Mouse (Mus musculus) spleen, adult 2 months (tissue): ENCODE measurements around the gene Ift46. TPM values are rescaled to one million over a fixed set of nuclear protein-coding genes. Genes with fewer than 3 reads are reported as not detected.

Source experiments
- DNase-seq, 2 experiments: peaks; one replicate each; pipeline versions ENCODE4 v3.0.0 to v3.0.0-alpha.2; 2012 to 2021; ENCODE audit warnings: low spot score in 2 of 2, low read depth in 1 of 2
- H3K27ac ChIP-seq: fragments of 200-500 bp; 2 replicates; pipeline ENCODE4 v1.5.1; 2012; ENCODE audit warnings: low read length, inconsistent platforms; ENCODE audit not compliant: insufficient read depth
- H3K27me3 ChIP-seq: fragments of 200-500 bp; 2 replicates; pipeline ENCODE4 v1.6.1; 2012; ENCODE audit warnings: mild to moderate bottlenecking, moderate library complexity, low read length, inconsistent platforms; ENCODE audit not compliant: control insufficient read depth, insufficient read depth
- H3K36me3 ChIP-seq: fragments of 200-500 bp; 2 replicates; pipeline ENCODE4 v1.6.1; 2012; ENCODE audit warnings: mild to moderate bottlenecking, low read length, inconsistent platforms; ENCODE audit not compliant: control insufficient read depth, insufficient read depth
- H3K4me1 ChIP-seq: fragments of 200-500 bp; 2 replicates; pipeline ENCODE4 v1.6.1; 2011; ENCODE audit warnings: inconsistent platforms; ENCODE audit not compliant: control insufficient read depth, insufficient read depth, insufficient read length
- H3K4me3 ChIP-seq: fragments of 200-500 bp; 2 replicates; pipeline ENCODE4 v1.5.1; 2011; ENCODE audit warnings: mild to moderate bottlenecking, inconsistent platforms; ENCODE audit not compliant: insufficient read depth, insufficient read length; ENCODE audit errors: extremely low read depth
- CTCF ChIP-seq: fragments of 200-500 bp; IDR thresholded peaks from 2 replicates; pipeline ENCODE4 v1.5.1; 2011; ENCODE audit warnings: mild to moderate bottlenecking, inconsistent platforms; ENCODE audit not compliant: insufficient read depth, insufficient read length, insufficient replicate concordance; ENCODE audit errors: extremely low read depth
- POLR2A ChIP-seq: fragments of 200-500 bp; IDR thresholded peaks from 2 replicates; pipeline ENCODE4 v1.6.1; 2011; ENCODE audit warnings: low read depth, low read length, inconsistent platforms
- WGBS: fragments of 180-500 bp; shearing (Covaris S2); methylation state at CpG from one replicate; pipeline ENCODE4 v1.1.7; 2018; 5-methylcytosine and 5-hydroxymethylcytosine counted together
- polyA plus RNA-seq: library from polyadenylated mRNA; depleted of rRNA; stranded (reverse); fragments of >200 nt; gene quantifications from 2 replicates; pipeline ENCODE4 v1.2.3, GENCODE M21; 2012

Gene Ift46
- polyA plus RNA-seq, 1 experiment = 22.1 TPM

DNA sequence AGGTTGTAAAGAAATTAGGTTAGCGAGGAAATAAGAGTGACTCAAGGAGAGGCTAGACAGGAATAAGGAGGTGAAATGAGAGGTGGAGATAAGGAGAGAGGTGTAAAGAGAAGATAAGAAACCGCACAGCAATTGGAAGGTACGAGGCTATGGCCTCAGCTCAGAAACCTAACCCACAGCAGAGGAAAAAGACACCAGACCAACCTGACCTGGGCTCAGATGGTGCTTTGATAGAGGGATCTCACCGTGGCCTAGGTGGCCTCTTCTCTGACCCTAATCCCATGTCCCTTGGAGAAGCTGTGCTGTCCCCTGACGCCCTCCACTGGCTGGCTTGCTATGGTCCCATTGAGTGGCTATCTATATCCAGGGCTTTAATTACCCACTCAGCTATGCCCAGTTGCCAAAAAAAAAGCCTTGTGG lies 35.6 kb upstream of the Ift46 start:
- DNase-seq = no peak
- Histone ChIP-seq H3K27me3 (peaks cover 14% of the 10 kb centered on the region), H3K4me3 (no peak overlapping the region), H3K27ac (no peak overlapping the region), H3K36me3 (no peaks in the 10 kb centered on the region), H3K4me1 (peaks cover 7% of the 10 kb centered on the region)
- WGBS = 72% methylated on average over 5 of the region's 5 CpGs
- no peak for TF ChIP-seq POLR2A
- no peak for TF ChIP-seq CTCF

- H3K4me1 ChIP-seq = peaks cover 7% of the 10 kb centered on the region
- H3K4me3 ChIP-seq = no peak overlapping the region
- H3K36me3 ChIP-seq = no peaks in the 10 kb centered on the region
- peaks cover 14% of the 10 kb centered on the region for H3K27me3 ChIP-seq
- WGBS = 60% methylated on average over 12 of the region's 12 CpGs
- peak overlapping the region; percentile 44 for H3K27ac ChIP-seq
- TF ChIP-seq POLR2A (no peak), CTCF (no peak)
- DNase-seq = no peak
These were observed 34.7 kb upstream of the Ift46 start for GRCm38 (mm10) chr9:44732921-44733530.

DNA sequence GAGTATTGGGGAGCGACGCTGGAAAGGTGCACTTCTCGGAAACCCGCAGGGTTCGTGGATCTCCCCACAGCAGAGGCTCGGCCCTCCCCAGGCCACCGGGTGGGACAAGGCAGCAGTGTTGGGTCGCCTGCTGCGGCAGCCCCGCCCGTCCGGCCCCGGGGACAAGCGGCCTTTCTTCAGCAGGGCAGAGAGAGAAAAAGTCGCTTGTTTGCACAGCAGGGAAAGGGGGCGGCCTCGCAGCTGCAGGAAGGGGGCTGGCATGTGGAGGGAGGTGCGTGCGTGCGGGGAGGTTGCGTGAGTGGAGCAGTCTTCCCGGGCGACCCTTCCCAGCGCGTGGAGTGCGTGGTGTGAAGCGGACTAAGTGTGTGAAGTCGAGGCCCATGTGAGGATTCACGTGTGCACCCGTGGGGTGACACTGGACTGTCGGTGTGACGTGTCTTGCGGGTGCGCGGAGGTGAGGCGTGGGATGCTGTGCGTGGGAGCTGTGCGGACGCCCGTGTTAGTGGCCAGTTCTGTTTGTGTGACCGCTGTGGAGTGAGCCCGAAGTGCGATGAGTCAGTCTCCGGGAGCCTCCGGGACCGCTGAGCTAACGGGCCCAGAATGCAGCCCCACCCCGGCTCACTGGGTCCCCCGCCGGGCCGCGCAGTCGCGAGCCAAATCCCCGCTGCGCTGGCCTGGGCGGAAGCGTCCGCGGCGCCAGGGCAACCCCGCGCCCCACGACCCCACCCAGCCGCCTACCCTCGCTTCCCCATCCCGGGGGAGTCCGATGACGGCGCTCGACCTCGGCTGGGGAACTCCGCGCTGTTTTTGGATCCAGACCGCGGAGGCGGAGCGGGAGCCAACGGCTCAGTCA lies 33.8 kb upstream of the Ift46 start:
- peak overlapping the region; percentile 44 for H3K27ac ChIP-seq

DNA sequence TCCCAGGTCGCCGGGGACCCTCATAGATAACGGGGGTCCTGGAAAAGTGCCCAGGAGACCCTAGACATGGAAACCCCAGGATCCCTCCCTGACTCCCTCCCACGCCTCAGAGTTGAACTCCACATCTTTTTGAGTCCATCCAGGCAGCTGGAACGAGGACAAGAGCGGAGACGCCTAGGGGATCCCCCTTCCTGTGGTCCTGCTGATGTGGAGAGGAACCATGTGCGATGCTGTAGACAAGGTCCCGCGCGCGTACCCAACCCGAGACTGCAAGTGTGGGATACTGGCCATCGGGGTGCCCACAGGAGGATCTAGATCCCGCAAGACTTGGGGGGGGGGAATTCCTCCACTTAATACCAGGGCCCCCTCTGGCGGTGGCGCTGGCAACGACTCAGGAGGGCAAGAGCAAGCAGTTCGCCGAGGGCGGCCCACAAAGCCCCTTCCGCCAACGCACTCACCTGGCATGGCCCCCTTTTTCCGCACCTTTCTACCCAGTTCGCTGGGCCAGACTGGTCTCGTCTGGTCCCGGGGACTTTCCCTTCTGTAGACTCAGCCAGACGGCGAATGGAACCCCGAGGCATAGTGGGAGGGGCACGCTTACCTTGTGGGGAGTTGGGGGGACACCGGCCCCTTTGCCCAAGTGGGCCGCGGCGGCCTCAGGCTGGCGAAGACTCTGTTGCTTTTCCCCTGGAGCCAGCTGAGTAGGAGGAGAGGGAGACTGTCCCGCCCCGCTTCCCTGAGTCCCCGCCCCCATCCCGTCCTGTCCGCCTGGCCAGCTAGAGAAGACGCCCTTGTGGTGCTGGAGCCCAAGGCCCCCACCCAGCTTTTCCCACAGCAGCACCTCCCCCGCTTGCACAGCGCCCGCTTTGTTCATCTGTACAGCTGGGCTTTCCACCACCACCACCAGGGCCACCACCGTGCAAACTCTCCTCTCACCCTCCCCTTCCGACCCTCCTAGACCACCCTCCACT lies 32.9 kb upstream of the Ift46 start, which contains the start of gene Phldb1:
Gene Phldb1 (minus strand): TSS at position 675 of the 971 bp plus-strand sequence.
- H3K27me3 ChIP-seq = peaks cover 14% of the 10 kb centered on the region
- H3K27ac ChIP-seq = peak within 1 kb of the TSS; percentile 44; the same call in 1 of the 2 replicates
- 7% methylated on average over 47 of the region's 47 CpGs for WGBS
- DNase-seq = peak; percentile 14 to 49
- H3K36me3 ChIP-seq = no peaks in the 10 kb centered on the region
- H3K4me1 ChIP-seq = peaks cover 7% of the 10 kb centered on the region
- H3K4me3 ChIP-seq = peak within 1 kb of the TSS; percentile 37
- TF ChIP-seq CTCF = no peak
- no peak for TF ChIP-seq POLR2A

More for the DNA sequence above, 33.8 kb upstream of the Ift46 start:
- 5% methylated on average over 67 of the region's 79 CpGs for WGBS
- no peaks in the 10 kb centered on the region for H3K36me3 ChIP-seq
- no peak for TF ChIP-seq POLR2A
- no peak for TF ChIP-seq CTCF
- peak overlapping the region; percentile 37 for H3K4me3 ChIP-seq
- peaks cover 7% of the 10 kb centered on the region for H3K4me1 ChIP-seq
- peaks cover 14% of the 10 kb centered on the region for H3K27me3 ChIP-seq
- peak in 1 of 2 experiments; percentile 18 for DNase-seq

DNA sequence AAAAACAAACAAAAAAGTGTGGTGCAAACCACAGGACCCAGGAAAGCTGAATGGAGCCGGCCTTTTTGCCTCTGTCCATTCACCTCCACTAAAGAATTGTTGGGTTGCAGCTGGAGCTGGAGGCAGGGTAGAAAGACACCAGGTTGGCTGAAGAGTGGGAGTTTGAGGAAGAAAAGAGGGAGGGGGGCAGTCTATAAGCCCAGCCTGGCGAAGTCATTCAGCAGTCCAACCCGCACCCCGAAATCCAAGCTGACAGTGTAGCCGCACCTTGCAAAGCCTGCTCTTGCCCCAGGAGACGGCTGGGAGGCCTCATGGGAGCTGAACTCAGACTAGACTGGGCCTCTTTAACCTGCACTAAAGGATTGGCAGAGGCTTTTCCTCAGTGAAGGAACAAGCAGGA lies 31.8 kb upstream of the Ift46 start:
- H3K27ac ChIP-seq = no peak overlapping the region
- no peak overlapping the region for H3K4me3 ChIP-seq
- TF ChIP-seq CTCF (no peak), POLR2A (no peak)
- H3K36me3 ChIP-seq = no peaks in the 10 kb centered on the region
- peaks cover 14% of the 10 kb centered on the region for H3K27me3 ChIP-seq
- WGBS = 80% methylated on average over 6 of the region's 6 CpGs
- H3K4me1 ChIP-seq = peaks cover 7% of the 10 kb centered on the region
- DNase-seq = no peak

DNA sequence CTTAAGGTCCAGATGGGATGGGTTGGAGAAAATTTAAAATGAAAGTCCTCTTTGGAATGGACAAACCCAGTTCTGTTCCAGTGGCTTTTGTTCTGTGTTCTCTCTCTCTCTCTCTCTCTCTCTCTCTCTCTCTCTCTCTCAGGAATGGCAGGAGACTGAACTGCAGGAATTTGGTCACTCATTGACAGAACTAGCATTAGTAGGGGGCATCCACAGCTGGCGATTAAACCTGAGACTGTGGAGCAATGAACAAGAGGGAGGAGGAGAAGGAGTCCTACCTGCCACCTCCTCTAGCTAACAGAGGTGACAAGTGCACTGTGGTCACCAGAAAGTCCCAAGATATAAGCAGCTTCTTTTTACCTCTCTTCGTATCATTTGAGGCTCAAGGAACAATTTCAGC lies 31.4 kb upstream of the Ift46 start:
- 77% methylated on average over 2 of the region's 2 CpGs for WGBS
- no peak overlapping the region for H3K4me3 ChIP-seq
- TF ChIP-seq CTCF = no peak
- no peak for TF ChIP-seq POLR2A
- peaks cover 7% of the 10 kb centered on the region for H3K4me1 ChIP-seq
- DNase-seq = no peak
- no peaks in the 10 kb centered on the region for H3K36me3 ChIP-seq
- H3K27me3 ChIP-seq = peaks cover 14% of the 10 kb centered on the region
- H3K27ac ChIP-seq = no peak overlapping the region
